Mouse (Mus musculus) ovary, postnatal 36 days (tissue): Measurements from ENCODE around the gene Cops2.

ENCODE experiments used
- DNase-seq: peaks from one replicate; pipeline ENCODE4 v3.0.0; 2022; ENCODE audit warnings: low spot score, mixed read lengths

The Cops2 gene

DNA sequence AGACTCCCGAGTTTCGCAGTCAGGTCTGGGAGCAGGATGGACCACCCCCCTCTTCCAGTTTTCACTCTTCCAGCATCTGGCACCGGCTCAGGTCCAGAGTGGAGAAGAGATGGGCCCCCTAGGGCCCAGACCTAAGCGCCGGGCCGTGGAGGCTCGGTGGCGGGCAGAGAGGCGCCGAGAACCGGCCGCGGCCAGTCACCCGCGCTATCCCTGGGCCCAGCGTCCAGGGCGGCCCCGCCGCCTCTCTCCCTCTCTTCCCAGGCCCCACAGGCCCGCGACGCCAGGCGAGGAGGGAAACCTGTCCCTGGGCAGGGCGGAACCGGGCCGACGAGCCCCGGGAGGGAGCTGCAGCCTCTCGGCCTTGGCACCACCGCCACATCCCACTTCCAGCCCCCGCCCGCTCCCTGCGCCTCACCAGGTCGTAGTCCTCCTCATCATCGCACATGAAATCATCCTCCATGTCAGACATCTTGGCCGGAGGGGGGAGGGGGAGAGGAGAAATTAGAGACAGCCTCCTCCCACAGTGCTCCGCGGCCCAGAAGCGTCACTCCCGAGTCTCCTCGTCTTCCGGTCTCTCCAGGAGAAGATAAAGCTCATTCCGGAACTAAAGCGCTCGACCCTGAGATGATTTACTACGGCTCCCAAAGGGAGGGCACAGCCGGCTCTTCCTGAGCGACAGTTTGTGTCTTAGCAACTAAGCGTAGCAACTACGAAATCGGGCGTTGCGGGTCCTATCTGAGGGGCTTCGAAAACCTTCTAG is at the start of gene Cops2, which contains the start of gene Galk2:
Cops2 (minus strand) TSS at position 619 of the 760 bp plus-strand sequence.
Galk2 (plus strand) TSS at position 589 of the 760 bp plus-strand sequence.
- DNase-seq: peak; percentile 88

DNA sequence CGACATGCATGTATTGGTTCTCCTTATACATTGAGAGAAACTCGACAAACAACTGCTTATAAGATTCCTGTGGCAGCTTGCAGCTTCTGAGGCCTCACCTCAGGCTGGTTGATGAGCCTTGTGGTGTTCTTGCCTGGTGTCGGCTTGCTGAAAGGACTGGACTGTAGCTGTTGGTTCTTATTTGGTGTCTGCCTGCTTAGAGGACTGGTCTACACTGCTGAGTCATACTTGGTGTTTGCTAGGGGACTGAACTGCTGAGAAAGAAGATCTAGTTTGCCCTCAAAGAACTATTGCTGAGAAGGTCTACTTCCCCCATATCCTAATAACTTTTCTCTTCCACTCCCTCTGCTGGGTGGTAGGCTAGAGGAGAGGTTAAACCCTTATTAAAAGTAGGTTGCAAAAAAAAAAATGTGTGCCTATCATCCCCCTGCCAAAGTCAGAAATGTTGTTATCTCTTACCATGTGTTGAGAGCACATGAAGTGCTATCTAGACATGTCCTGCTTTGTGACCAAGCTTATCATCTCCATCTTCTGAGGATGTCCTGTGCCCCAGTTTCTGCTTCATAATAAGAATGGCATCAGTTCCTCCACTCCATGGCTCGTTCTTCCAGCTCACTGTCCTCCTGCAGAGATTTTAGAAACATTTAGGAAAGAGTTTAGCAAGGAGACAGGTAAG is 48.8 kb upstream of the Cops2 start:
- no peak for DNase-seq

DNA sequence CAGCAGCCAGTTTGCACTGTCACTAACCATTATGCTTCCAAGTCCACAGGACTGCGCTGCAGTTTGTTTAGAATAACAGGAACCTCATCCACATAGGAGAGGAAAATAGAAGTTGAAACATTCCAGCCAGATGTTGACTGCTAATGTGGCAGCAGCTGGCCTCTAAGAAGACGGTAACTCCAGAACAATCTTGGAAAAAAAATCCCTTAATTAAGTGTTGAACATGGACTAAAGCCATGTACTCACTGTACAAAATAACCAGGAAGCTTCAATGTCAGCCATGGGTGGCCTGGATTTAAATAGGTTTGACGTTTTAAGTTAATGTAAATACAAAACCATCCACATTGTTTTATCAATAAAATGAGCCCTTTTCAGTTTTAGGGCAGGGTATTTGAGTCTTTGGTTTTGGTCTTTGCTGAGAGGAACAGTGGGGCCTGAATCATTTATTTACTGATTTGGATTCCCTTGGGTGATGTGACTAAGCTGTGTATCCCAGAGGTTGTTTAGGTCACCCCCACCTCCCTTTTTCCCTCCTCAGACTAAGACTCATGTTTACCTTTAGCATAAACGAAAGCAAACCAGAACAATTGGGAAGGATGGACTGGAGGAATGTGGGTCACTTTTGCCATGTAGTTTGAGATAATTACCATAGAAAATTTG is 47.6 kb upstream of the Cops2 start:
- DNase-seq: no peak

DNA sequence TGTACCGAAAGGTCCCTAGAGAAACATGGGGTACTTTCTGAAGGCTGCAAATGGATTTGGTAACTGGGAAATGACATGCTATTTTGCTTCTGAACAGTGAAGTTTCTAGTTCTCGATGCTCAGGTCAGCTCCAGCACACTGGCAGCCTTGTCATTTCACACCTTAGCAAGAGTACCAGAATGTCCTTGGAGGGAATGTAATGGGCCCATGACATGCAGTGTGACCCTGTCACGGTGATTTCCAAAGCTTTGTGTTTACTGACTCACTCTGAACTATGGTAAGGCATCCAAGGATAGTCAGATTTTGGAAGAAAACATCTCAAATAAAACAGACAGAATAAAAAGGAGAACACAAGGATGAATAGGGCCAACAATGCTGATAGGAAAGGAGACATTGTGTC is 42.5 kb upstream of the Cops2 start:
- DNase-seq: no peak

DNA sequence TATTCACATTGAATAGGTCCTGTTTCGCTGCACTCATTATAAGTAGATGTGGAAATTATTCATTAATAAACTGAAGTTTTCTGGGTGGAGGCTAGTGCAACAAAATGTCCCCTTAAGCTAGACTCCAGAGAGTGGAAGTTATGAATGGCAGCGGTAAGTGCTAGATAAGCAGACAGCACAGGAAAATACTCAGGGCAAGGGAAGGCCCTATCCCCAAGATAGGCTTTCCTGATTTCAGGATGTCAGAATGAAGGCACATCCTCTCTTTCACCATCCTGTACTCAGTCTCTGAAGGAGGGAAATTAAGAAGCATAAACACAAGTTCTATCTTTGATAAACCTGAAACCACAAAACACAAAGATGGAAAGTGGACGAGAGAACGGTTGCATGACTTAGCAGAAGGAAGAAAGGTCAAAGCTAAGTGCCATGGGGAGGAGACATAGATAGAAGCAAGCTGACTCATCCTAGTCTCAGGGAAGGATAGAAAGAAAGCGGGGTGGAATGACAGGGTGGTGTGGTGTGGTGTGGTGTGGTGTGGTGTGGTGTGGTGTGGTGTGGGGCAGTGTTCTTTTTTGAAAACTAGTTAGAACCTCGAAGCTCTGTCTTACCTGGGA is 42.0 kb upstream of the Cops2 start:
- no peak for DNase-seq

DNA sequence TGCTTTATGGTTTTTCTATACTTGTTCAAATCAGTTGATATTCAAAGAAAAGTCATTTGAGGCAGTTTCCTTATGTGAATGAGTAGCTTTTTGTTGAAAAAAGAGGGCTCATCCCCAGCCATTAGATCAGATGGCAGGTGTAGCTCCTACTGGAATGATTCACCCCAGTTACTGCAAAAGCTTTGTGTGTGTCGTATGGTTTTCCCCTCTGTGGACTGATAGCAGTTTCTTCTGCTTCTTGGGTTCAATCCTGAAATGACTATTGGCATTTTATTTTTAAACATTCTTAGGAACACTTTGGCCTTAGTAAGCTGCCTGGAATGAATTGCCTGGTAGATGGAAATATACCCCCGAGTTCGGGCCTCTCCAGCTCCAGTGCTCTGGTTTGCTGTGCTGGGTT is 37.4 kb upstream of the Cops2 start:
- DNase-seq: no peak

DNA sequence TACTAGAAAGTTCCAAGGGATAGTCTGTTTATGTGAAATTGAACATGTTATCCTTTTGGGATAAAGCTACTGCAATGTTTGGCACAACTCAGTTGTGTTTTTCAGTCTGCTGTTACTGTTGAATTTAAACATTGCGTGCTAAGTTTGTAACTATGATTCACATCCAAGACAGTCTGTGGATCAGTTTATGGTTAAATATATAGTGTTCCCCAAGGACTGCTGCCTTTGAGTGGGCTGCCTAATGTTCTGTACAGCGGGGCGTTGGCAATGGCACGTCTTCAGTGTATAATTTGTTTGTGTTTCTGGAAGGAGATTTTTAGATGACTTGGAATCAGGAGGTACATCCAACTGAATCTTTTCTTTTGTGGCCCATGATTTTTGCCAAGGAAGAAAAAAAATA is 36.2 kb upstream of the Cops2 start:
- no peak for DNase-seq

DNA sequence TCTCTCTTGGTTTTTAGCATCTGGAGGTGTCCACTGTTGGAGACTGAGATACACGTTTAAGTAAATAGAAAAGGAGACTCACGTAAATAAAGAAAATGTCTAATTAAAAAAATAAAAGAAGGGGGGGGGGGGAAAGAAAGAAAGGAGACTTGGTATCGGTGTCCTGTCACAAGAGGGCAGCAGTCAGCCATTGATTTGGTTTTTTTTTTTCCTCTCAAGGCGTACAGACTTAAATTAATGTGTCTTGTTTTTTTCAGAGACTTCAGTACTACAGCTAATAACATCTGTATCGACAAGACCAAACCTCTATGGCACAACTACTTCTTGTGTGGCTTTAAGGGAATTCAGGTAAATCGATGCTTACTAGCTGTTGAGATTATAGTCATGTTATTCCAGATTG is 34.2 kb upstream of the Cops2 start:
- DNase-seq: no peak

DNA sequence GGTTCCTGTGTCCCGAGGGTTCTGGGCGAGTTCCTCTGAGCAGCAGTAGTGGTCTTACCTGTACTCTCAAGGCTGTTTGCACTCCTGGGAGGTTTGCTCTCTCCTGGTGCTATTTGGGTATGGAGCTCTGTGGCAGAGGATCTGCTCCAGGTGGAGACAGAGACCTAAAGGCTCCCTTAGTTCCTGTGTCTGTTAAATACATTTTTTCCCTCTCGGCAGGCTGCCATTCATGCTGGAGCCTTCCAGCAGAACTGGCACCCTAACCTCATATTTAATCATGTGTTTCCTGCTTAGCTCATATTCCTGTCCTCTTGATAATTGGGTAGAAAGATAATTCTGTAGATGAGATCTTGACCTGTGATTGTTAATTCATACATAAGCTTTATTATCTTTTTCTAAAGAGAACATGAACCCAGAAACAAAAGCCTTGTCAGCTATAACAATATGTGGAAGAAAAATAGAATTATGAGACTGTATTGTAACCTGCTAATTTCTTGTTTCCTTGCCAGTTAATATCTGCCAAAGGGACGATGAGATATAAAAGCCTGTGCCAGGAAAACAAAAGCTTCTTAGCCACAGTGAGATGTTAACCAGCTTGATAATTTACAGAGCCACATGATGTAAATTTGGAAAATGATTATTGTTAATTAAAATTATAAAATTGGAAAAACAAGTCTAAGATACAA is 27.1 kb upstream of the Cops2 start:
- no peak for DNase-seq

DNA sequence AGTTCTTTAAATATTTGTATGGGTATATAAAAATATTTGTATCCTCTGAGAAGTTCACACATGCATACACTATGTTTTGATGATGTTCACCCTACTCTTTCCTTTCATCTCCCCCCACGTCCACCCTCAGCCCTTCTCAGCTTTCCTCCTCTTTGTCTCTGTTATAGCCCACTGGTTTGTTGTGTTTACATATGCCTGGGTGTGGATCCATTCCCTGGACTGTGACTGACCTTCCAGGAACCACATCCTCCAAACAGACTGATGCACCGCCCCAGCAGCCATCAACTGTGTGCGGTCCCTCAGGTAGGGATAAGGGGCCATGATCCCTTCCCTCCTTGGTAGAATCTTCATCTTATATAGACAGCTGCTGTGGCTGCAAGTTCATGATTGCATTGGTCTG is 11.2 kb upstream of the Cops2 start:
- no peak for DNase-seq

DNA sequence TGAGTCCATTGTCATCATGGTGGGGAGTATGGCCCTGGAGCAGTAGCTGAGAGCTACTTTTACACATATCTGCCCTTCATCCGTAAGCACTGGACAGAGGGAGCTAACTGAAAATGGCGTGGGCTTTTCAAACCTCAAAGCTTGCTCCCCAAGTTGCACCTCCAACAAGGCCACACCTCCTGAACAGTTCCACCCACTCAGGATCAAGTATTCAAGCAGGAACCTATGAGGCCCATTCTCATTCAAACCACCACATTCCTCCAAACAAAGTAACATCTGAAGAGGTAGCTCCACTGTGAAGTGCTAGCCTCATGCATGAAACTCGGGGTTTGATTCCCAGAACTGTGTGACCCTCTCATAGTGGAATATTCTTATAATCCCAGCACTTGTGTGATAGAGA is 9.4 kb upstream of the Cops2 start:
- DNase-seq: no peak

DNA sequence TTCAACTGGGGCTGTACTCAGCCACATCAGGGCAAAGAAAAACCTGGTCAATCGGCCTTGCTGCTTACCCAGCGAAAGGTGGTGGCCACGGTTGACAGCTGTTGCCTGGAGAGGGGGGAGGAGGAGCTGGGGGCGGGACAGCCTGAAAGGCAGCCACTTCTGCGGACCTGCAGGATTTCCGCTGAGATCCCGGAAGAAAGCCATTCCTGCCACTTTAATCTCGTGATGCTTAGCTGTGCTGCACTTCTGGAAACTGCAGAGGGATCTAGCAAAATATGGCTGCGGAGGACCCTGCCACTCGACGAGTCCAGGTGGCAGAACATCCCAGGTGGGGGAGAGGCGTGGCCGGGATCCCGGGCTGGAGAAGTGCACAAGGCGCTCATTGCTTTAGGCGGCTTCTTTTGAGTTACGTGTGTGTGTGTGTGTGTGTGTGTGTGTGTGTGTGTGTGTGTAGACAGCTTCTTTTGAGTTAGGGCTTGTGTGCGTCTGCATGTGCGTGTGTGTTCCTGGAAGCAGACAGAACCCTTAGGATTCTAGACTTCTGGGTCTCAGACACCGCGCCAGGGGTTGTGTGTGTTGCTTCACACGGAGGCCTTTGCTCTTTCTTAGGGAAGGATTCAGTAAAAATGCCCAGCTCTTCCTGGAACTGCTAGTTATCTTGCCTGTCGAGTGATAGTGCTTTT is 7.3 kb upstream of the Cops2 start:
- DNase-seq: peak; percentile 59

DNA sequence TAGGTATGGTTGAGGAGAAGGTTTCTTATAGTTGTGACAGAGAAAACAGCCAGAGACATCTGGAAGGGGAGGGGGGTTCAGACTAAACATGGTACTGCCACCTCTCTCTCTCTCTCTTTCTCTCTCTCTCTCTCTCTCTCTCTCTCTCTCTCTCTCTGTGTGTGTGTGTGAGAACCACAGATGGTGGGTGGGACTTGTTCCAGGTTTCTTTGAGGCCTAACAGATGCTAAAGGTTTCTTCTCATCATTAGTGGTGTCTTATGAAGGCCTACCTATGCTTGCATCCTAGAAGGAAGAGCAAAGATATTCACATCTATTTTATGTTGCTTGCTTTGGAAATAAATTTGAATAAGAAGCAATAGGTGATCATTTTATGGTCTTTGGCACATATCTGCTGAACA is 6.6 kb upstream of the Cops2 start:
- no peak for DNase-seq

DNA sequence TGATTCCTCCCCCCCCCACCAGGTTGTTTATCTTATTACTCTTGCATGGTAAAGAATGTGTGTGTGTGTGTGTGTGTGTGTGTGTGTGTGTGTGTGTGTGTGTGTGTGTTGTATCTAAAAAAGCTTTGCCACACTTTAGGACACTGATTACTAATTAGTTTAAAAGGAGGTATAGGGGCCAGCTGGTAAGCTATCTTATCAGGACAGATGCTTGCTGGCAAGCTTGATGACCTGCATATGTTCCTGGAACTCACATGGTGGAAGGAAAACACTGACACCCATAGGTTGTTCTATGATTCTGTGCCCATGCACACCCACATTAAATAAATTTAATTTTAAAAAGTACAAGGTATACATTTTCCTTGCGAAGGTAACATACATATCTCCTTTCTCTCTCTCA is 5.6 kb upstream of the Cops2 start:
- no peak for DNase-seq

DNA sequence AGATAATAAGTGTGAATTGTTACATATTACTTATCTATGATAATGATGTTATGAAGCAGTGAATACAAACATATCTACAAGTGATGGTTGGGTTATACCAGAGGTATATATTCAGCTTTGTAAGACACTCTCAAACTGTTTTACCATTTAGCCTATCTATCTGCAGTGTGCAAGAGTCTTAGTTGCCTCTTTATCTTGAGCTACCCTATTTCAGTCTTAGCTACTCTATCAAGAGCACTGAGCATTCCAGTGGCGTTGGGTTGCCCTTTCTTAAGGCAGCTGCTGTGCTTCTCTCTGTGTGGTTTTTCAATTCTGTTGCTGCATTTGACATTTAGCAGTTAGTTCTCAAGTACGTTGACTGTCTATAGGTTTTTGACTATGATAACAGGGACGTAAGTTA is 4.9 kb upstream of the Cops2 start:
- DNase-seq: no peak

DNA sequence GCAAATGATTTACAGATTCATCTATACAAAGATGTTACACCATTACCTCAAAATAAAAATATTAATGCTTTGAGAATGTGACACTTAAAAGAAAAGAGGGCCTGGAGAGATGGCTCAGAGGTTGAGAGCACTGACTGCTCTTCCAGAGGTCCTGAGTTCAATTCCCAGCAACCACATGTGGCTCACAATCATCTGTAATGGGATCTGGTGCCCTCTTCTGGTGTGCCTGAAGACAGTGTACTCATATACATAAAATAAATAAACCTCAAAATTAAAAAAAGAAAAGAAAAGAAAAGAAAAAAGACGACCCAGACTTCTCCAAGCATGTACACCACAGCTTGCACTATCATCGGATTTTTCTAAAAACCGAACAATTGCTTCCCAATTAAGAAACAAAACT is 1.2 kb downstream of the Cops2 start:
- DNase-seq: no peak

DNA sequence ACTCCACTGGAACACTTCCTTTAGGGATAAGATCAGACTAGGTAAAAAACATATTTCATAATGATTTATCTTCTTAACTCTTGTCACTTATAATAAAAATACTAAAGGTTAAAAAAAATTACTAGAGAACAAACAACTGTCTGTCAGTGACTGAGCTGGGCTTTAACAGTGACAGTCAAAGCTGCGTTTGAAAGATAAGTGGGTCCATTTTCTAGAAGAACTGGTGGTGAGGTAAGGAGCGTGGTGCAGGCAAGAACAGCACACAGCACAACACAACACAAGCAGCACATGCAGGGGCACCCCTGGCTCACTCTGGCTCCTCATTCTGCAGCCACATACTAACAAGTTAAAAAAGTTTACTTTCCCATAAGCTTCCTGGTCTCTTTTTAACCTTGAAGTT is 7.7 kb downstream of the Cops2 start:
- DNase-seq: no peak

DNA sequence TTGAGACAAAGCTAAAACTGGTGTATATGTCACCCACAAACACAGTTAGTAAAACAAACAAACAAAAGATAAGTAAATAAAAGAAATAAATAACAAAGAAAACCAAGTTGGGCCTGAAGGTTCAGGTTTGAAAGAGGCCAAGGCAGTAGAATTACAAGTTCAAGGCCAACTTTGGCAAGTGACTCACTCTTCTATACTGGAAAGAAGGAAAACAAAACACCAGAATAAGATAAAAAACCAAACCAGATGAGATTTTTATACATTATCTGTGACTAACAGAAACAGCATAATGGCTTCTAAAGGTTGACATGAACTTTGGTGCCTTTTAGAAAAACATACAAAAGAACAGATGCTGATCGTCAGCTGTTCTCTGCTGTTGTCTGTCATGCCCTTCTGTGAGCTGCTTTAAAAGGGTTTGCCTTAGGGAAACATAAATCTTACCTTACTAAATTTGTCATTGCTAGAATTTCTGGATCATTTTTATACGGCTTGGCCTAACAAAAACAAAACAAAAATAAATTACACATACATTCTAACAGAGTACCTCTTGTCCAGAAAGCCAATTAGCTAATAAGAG is 20.1 kb downstream of the Cops2 start:
- no peak for DNase-seq

DNA sequence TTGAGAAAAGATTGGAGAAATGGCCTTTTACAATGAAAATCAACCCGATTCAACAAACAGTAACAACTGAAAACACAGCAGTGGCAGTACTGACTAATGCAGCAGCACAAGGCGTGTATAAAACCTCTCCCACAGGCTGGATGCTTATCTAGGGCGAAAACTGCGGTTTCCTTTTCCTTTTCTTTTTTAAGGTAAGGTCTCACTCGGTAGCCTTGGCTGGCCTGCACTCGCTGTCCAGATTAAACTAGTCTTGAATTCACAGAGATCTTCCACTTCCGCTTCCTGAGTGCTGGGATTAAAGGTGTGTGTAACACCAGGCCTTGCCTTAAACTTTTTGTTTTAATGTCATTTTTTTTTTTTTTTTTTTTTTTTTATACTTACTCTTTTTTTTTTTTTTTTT is 20.8 kb downstream of the Cops2 start:
- no peak for DNase-seq

DNA sequence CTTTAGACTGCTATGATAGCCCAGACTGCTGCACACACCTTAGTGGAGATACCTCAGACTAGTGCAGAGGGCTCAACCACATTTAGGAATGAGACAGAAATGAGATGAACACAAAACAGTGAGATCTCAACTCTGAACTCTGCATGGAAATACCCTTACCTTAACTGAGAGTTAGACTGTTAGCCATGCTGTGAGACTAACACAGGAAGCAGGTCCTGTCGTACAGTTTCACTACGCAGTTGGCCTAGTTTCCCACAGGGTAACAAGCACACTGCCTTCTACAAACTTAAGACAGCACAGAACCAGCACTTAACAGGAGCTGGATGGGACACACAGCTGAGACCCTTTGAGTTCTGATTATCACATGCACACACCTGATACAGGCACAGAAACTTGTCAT is 29.0 kb downstream of the Cops2 start:
- DNase-seq: no peak

DNA sequence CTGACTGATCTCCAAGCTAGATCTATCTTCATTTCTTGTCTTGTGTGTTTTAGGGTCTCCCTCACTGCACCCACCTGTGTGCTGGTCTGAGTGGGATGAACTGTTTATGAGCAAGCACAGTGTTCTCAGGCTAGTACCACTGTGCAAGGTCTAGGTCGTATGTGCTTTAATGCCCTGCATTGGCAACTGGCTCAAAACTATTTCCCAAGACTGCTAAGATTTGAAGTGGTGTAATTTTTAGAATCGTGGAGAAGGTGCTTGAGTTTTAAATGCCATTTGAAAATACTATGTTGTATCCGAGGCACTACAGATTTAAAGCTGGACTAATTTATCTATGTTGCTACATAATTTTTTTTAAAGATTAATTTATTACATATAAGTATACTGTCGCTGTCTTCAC is 31.0 kb downstream of the Cops2 start:
- no peak for DNase-seq
